Mouse (Mus musculus) urinary bladder, postnatal 4 days (tissue): ENCODE data around the gene Lsg1.

Experiments used
- DNase-seq, 2 experiments: peaks; one replicate each; pipeline ENCODE4 v3.0.0; 2021 to 2022; ENCODE audit warnings: low spot score in 2 of 2

The Lsg1 gene

GRCm38 (mm10) chr16:30550748-30551192 lies 36.6 kb downstream of the Lsg1 start, which contains the start of gene Tmem44:
Gene Tmem44, minus strand, starts transcription at chr16:30550842.
- no peak for DNase-seq

GRCm38 (mm10) chr16:30549966-30550747 lies 37.2 kb downstream of the Lsg1 start:
- peak; percentile 72 to 83 for DNase-seq

- no peak for DNase-seq
These were observed 37.9 kb downstream of the Lsg1 start for GRCm38 (mm10) chr16:30549516-30549915.

DNA sequence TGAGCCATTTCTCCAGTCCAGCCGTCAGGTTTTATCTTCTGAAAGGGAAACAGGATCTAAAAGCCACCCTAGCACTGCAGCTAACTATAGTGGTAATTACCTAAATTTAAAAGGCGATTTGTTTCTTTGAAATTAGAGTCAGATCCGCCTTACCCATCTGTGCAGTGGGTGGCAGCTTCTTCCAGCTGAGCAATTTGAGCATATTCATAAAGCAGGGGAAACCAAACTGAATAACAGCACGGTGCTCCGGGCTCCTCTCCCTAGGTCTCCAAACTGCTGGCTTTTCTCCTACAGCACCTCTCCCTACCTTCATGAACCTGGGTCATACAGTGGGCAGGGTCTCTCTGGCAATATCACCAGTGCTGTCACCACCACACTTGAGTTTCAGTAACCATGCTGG lies 39.1 kb downstream of the Lsg1 start:
- no peak for DNase-seq

DNA sequence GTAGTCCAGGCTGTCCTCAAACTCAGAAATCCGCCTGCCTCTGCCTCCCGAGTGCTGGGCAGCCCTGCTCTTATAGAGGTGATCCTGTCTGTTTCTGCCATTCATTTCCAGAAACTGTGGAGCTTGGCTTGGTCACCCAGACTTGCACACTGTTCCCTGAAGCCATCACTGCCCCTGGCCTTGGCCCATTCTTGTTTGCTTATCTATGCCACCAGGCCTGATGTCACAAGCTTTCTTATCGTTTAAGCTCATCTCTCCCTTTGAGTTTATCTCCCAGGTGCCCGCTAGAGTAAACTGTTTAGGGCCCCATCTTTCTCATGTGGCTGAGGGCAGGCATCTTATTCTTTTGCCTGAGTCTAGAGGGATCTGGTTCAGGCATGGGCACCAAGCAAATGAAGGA lies 42.7 kb downstream of the Lsg1 start:
- no peak for DNase-seq

- no peak for DNase-seq
These were observed 44.0 kb downstream of the Lsg1 start for GRCm38 (mm10) chr16:30543386-30543785.

DNA sequence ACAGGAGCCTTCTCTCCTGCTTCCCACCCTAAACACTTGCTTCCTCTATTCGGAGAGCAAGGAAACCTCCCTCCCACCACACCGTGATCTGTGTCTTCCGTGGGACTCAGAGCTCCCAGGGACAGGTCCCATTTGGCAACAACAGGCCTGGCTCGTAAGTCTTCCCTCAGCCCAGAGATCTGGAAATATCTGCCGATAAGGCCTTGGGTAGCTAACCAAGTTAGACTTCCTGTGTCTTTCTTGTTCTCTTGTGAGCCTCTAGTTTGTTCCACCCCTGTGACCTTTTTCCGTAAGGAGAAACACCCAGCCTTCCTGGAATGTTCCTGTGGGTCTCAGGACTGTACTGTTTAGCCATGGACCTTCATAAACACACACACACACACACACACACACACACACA lies 44.6 kb downstream of the Lsg1 start:
- no peak for DNase-seq

DNA sequence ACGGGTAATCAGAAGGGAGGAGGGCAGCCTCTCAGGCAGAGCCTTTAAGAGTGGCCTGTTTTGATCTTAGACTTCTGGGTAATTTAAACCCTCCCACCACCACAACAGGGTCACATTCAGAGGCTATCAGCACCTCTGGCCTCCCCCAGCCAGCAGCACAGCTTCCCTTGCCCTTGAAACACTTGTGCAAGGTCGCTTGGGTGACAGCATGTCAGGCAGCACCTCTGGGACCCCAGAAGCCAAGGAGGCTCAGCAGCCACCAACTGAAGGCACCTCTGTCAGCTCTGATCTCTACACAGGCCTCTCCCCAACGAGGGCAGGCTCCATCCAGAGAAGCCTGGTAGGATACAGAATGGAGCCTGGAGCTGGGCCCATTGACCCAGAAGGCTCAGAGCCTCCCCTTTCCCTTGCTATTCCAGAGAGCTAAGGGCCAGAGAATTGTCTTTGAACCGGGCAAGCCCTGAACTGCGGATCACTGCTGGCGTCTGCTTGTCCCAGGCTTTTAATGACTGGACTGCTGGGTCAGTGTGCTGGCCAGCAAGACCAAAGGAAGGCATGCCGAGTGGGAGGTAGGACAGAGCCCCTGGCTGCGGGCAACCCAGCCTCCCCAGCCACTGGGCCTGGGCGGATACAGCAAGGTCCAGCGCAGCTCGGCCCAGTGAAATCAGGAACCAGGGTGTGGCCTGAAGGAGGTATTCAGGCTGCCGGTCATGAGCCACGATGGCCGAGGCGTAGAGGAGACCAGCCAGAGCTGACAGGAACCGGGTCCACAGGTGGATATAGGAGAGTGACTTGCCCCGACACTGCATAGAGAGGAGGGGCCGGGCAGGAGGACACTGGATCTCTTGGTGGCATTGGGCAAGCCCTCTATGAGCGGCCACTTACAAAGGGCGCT lies 47.0 kb downstream of the Lsg1 start:
- DNase-seq: no peak

DNA sequence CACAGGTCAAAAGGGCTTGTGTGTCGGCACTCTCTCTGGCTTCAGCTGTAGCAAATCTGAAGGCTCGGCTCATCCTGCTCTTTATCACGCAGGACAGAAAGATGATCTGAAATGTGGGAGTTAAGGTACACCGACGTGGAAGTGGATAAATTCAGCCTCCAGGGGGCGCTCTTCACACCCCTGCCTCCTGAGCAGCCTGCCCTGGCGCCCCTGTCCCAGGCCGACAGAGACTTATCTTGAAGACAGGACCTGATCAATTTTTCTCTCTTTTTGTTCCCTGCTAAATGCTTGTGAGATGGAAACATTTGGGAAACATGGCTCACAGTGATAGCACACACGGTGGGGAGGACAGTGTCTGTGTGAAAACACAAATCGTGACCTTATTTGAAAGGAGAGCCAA lies 48.0 kb downstream of the Lsg1 start:
- DNase-seq: no peak

DNA sequence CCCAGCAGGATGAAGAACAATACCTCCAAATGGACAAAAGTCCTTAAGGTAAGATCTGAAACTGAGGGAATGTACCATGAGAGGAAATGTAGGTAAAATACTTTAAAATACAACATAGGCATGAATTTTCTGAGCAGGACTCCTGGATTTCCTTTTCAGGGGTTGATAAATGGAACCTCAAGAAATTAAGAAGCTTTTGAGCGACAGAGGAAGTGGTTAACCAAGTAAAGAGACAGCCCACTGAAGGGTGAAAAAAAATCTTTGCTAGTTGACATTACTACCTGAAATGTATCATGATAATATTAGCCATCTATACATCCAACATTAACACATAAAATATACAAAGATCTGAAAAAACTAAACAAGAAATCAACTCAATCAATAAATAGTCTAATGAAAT lies 52.3 kb downstream of the Lsg1 start:
- DNase-seq: no peak

- DNase-seq: no peak
These were observed 53.8 kb downstream of the Lsg1 start for GRCm38 (mm10) chr16:30533592-30533991.

DNA sequence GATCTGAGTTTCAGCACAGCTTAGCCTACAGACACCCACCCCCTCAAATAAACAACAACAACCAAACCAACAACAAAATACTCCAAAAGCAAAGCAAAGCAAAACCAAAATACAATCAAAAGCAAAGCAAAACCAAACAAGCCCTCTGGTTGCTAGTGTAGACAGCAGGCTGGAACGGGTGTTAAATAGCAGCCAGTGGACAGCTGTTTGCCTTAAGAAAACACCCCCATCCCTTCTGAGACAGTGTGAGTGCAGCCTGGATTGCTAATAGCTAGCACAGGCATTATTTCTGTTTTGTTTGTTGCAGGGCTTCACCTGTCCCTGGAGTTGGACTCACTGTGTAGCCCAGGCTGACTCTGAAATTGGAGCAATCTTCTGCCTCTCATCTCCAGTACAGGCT lies 54.5 kb downstream of the Lsg1 start:
- DNase-seq: no peak

DNA sequence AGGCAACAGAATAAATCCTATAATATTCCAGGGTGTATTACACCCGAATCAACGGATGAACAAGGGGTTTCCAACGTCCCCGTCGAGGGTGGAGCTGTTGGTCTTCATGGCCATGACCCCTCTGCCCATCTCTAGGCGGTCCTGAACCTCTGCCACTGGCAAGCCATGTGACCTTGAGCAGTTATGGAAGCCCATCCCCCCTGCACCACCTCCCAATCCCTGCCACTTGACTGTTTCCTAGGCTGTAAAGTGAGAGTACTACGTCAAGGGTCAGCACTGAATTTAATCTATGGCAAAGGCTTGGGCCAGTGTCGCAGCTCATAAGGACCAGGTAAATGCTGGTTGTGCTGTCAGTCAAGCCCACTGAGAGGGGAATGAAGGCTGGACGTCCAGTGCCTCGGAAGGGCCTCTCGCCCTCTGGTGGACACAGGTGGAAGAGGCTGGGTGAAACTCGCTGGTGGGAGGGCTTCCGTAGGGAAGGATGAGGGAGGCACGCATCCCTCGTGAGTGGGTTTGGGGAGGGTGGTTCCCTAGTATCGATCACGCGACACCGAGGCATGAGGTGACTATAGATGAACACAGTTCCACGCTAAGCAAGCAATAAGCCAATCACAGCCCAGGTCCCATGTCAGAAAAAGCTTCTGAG lies 55.5 kb downstream of the Lsg1 start:
- peak; percentile 37 to 69 for DNase-seq

DNA sequence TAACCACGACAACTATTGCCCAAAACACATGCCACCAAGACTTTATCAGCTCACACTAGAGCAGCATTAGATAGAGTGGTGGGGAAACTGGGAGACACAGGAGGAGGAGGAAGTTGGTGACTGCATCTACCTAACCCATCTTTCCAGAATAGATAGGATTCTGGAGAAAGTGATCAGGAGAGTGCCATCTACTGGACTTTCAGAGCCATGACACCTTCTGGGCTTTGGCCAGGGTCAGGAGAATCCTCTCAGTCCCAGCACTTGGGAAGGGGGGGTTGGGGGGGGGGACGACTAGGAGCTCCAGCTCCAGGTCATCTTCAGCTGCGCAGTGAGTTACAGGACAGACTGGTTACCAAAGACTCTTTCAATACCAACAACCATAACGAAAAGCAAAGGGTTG lies 56.6 kb downstream of the Lsg1 start:
- no peak for DNase-seq

- no peak for DNase-seq
These were observed 59.0 kb downstream of the Lsg1 start for GRCm38 (mm10) chr16:30528386-30528785.

GRCm38 (mm10) chr16:30527889-30528288 lies 59.5 kb downstream of the Lsg1 start:
- DNase-seq: no peak

- DNase-seq: peak in 1 of 2 experiments; percentile 39
These were observed 61.6 kb downstream of the Lsg1 start for GRCm38 (mm10) chr16:30525756-30526155.

GRCm38 (mm10) chr16:30524481-30524880 lies 62.9 kb downstream of the Lsg1 start:
- no peak for DNase-seq

GRCm38 (mm10) chr16:30522253-30522940 lies 65.0 kb downstream of the Lsg1 start:
- no peak for DNase-seq

- no peak for DNase-seq
These were observed 66.2 kb downstream of the Lsg1 start for GRCm38 (mm10) chr16:30521147-30521546.

DNA sequence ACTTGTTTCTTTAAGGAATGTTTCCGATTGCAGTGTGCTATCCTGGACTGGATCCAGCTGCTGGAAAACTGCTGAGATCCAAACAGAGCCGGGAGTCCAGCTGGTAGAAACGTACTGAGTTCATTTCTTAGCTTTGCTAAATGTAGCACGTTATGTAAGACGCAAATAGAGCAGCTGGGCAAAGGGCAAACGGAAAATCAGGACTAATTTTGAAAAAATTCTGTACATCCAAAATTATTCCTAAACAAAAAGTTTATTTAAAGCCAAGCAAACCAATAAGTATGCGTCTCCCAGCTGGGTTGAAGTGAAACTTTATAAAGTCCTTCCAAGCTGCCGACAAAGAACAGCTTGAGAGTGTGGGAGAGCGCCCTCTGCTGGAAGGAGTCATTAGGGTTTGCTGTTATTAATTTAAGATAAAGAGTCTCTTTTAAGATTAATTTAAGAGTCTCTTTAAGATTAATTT lies 67.0 kb downstream of the Lsg1 start:
- DNase-seq: peak; percentile 57 to 83

DNA sequence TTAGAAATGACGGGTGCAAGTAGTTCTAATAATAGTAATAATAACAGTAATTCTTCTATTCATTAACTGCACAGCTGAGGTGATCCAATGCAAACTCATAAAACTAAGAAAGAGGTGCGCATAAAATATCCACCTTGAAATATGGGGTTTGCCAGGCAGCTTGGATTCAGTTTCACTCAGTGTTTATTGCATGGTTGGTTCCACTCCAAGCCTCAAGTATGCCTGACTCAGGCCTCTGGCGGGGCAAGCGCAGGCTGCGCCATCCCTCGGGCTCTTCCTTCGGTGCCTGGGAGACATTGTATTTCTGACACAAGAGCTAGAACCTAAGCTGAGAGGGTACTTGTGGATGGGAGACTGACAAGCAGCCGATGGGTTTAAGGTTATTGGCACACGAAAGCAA lies 68.8 kb downstream of the Lsg1 start:
- DNase-seq: no peak
